Mouse (Mus musculus): Measurements from ENCODE around the gene Sfswap.
"Not testable (repeated sequence)": the region's sequence is repeated elsewhere in the genome, so short reads cannot be mapped to it uniquely, and the experiment has no call there.

Sfswap gene

DNA sequence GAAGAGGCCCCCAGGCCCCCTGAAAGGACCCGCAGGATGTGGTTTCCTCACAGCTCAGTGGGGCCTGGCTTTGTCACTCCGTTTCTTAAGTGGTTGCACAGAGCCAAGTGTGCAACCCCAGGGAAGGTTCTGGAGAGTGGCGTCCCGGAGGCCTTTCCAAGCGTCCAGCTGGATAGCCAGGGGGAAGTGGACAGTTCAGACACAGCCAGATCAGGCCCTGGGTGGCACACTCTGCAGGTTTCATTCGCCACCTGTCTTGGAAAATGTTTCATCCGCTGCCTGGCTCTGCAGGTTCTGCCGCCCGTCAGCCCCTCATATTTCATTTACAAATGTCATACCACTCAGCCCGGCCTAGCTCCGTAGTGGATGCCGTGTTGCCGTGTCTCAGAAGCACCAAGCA lies 85.5 kb downstream of the Sfswap start:
- peak; percentile 56 for DNase-seq

DNA sequence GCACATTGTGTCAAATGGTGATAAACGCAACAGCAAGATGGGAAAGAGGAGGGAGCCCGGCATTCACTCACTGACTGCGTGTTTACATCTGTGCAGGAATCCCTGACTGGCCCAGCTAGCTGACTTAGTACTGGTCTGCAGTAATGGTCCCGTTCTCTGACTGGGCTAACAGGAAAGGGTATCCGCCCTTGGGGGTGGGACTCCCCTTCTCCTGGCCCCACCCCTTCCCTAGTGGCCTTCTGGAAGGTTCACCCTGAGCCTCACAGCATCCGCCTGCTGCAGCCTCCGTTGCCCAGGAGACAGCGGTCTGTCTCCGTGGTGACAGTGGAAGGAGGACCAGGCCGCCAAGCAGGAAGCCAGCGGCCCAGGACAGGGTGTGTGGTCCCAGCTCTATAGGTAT lies 89.9 kb downstream of the Sfswap start:
- DNase-seq: peak; percentile 40

GRCm38 (mm10) chr5:129594116-129595114 lies 93.4 kb downstream of the Sfswap start:
- DNase-seq: peak; percentile 92

DNA sequence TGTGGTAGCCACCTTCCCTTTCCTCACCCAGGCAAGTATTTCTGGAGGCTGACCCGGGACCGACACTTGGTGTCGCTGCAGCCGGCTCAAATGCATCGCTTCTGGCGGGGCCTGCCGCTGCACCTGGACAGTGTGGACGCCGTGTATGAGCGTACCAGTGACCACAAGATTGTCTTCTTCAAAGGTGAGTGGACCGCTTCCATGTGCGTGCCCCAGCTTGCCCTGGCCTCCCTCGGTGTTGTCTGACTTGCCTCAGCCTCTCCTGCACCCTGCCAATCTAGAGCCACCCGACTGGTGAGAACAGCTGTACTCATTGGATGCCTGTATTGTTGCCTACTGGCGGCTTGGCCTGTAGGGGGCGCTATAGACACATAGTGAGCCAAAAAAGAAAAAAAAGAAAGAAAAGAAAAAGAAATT lies 101.1 kb downstream of the Sfswap start:
- no peak for DNase-seq

- no peak for DNase-seq
These were observed 106.5 kb downstream of the Sfswap start for GRCm38 (mm10) chr5:129607476-129607875.

DNA sequence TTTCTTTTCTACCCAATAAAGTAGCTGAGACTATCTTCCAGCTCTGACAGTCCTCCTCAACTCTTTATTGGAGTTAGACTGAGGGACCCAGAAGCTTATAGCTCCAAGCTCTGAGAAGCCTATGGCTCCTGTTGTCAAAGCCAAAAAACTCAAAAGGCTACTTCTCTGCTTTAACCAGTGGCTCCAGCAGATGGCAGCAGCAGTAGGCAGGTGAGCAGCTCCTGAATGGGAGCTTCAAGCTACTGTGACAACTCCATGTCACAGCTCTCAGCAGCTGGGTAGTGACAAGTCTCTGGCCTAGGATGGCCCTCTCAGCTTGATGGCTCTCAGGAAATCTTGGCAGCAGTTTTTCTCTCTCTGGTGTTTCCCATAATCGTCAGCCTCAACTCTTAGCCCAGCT lies 110.0 kb downstream of the Sfswap start:
- peak; percentile 65 for DNase-seq

- not testable (repeated sequence) for DNase-seq
These were observed 119.6 kb downstream of the Sfswap start for GRCm38 (mm10) chr5:129620600-129620999.
